Mouse (Mus musculus) WW6 (cell line): ENCODE results near the gene Mup1.
"Not testable (repeated sequence)": the region's sequence is repeated elsewhere in the genome, so short reads cannot be mapped to it uniquely, and the experiment has no call there.

Experiments used
- DNase-seq: peaks from one replicate; pipeline ENCODE4 v3.0.0-alpha.2; 2013; ENCODE audit warnings: low read depth, low spot score

Gene Mup1

GRCm38 (mm10) chr4:60501860-60502259 is at the start of gene Mup1:
TSS of gene Mup1 (minus strand) at chr4:60501960.
- DNase-seq, result not testable (repeated sequence)
